Mouse (Mus musculus) limb, embryonic 14.5 days (tissue): ENCODE data around the gene Dgat2. TPM values are rescaled to one million over a fixed set of nuclear protein-coding genes. Genes with fewer than 3 reads are reported as not detected.

Source experiments
- ATAC-seq: fragments of 200-750 bp; cut with Nextera tagmentation; 2 replicates; pipeline ENCODE4 v1.8.0; 2017; ENCODE audit warnings: low read depth, moderate number of reproducible peaks, moderate TSS enrichment; ENCODE audit not compliant: low FRiP score
- DNase-seq: peaks from one replicate; pipeline ENCODE4 v3.0.0-alpha.2; 2015; ENCODE audit warnings: low spot score
- H3K27ac ChIP-seq: fragments of 300-500 bp; sonication (generic); replicated peaks from 2 replicates; pipeline ENCODE4 v1.5.1; 2014; ENCODE audit warnings: low read depth, mild to moderate bottlenecking, low read length, moderate library complexity, mixed read lengths
- H3K27me3 ChIP-seq: fragments of 300-500 bp; sonication (generic); 2 replicates; pipeline ENCODE4 v1.6.1; 2014; ENCODE audit warnings: low read length, mixed read lengths; ENCODE audit not compliant: control insufficient read depth, insufficient read depth
- H3K36me3 ChIP-seq: fragments of 300-500 bp; sonication (generic); 2 replicates; pipeline ENCODE4 v1.6.1; 2014; ENCODE audit warnings: mild to moderate bottlenecking, low read length, moderate library complexity, mixed read lengths; ENCODE audit not compliant: control insufficient read depth, insufficient read depth
- H3K4me1 ChIP-seq: fragments of 300-500 bp; sonication (generic); 2 replicates; pipeline ENCODE4 v1.6.1; 2014; ENCODE audit warnings: antibody characterized with exemption, low read length, mixed read lengths; ENCODE audit not compliant: control insufficient read depth, insufficient read depth
- H3K4me2 ChIP-seq: fragments of 300-500 bp; sonication (generic); replicated peaks from 2 replicates; pipeline ENCODE4 v1.6.1; 2014; ENCODE audit warnings: low read depth, mild to moderate bottlenecking, low read length, moderate library complexity; ENCODE audit not compliant: severe bottlenecking
- H3K4me3 ChIP-seq: fragments of 300-500 bp; sonication (generic); replicated peaks from 2 replicates; pipeline ENCODE4 v1.5.1; 2014; ENCODE audit warnings: low read length
- H3K9ac ChIP-seq: fragments of 300-500 bp; sonication (generic); 2 replicates; pipeline ENCODE4 v1.6.1; 2014; ENCODE audit warnings: mild to moderate bottlenecking, low read depth, low read length, moderate library complexity; ENCODE audit not compliant: severe bottlenecking
- H3K9me3 ChIP-seq: fragments of 300-500 bp; sonication (generic); 2 replicates; pipeline ENCODE4 v1.6.1; 2016; ENCODE audit warnings: low read length; ENCODE audit not compliant: control insufficient read depth
- POLR2A ChIP-seq: fragments of 200-500 bp; IDR thresholded peaks from 2 replicates; pipeline ENCODE4 v1.8.0; 2012; ENCODE audit warnings: inconsistent platforms, mild to moderate bottlenecking, moderate library complexity, borderline replicate concordance; ENCODE audit not compliant: insufficient read depth, insufficient read length; ENCODE audit errors: extremely low read depth
- WGBS: fragments of 180-500 bp; shearing (Covaris S2); extraction: QIAGEN DNeasy Blood & Tissue Kit; methylation state at CpG from one replicate; pipeline ENCODE4 v1.1.7; 2014; 5-methylcytosine and 5-hydroxymethylcytosine counted together
- polyA plus RNA-seq, 2 experiments: library from polyadenylated mRNA; depleted of rRNA in 1 of 2; stranded (reverse) in 1 of 2; unstranded in 1 of 2; fragments of >200 nt; fragmentation: Nextera tagmentation in 1 of 2; extraction: Ambion mirVana in 1 of 2; gene quantifications; 2 replicates each; pipeline versions ENCODE4 v1.2.1 to v1.2.3; 2012 to 2014

The Dgat2 gene
- polyA plus RNA-seq, 2 experiments: 23.5 to 42.3 TPM

- ATAC-seq (no peak), DNase-seq (no peak)
These were observed 10.6 kb downstream of the Dgat2 start for GRCm38 (mm10) chr7:99171730-99172463.

GRCm38 (mm10) chr7:99170519-99170918 is 12.0 kb downstream of the Dgat2 start:
- Histone ChIP-seq H3K36me3 (no peaks in the 10 kb centered on the region), H3K4me2 (no peak overlapping the region), H3K27ac (no peak overlapping the region), H3K27me3 (no peaks in the 10 kb centered on the region), H3K4me1 (peaks cover 3% of the 10 kb centered on the region; the same call in 1 of the 2 replicates), H3K4me3 (no peak overlapping the region), H3K9ac (no peak overlapping the region), H3K9me3 (no peaks in the 10 kb centered on the region)
- DNase-seq (no peak), ATAC-seq (no peak)
- WGBS: 80% methylated on average over 6 of the region's 6 CpGs
- TF ChIP-seq POLR2A: no peak

More at GRCm38 (mm10) chr7:99171730-99172463, 10.6 kb downstream of the Dgat2 start:
- H3K9ac ChIP-seq: no peak overlapping the region
- 65% methylated on average over 10 of the region's 10 CpGs for WGBS
- no peaks in the 10 kb centered on the region for H3K9me3 ChIP-seq
- no peak overlapping the region for H3K27ac ChIP-seq
- H3K36me3 ChIP-seq: no peaks in the 10 kb centered on the region
- H3K27me3 ChIP-seq: no peaks in the 10 kb centered on the region
- H3K4me3 ChIP-seq: no peak overlapping the region
- H3K4me1 ChIP-seq: peaks cover 3% of the 10 kb centered on the region; the same call in 1 of the 2 replicates
- no peak for TF ChIP-seq POLR2A
- no peak overlapping the region for H3K4me2 ChIP-seq

GRCm38 (mm10) chr7:99169717-99170403 is 12.7 kb downstream of the Dgat2 start:
- DNase-seq (no peak), ATAC-seq (no peak)
- H3K4me1 ChIP-seq: peaks cover 3% of the 10 kb centered on the region; the same call in 1 of the 2 replicates
- TF ChIP-seq POLR2A: no peak
- 71% methylated on average over 9 of the region's 9 CpGs for WGBS
- no peaks in the 10 kb centered on the region for H3K27me3 ChIP-seq
- H3K36me3 ChIP-seq: no peaks in the 10 kb centered on the region
- no peak overlapping the region for H3K9ac ChIP-seq
- H3K27ac ChIP-seq: no peak overlapping the region
- no peak overlapping the region for H3K4me2 ChIP-seq
- no peak overlapping the region for H3K4me3 ChIP-seq
- H3K9me3 ChIP-seq: no peaks in the 10 kb centered on the region

GRCm38 (mm10) chr7:99168756-99169155 is 13.8 kb downstream of the Dgat2 start:
- ATAC-seq (no peak), DNase-seq (no peak)
- no peaks in the 10 kb centered on the region for H3K36me3 ChIP-seq
- H3K27me3 ChIP-seq: no peaks in the 10 kb centered on the region
- no peak overlapping the region for H3K27ac ChIP-seq
- no peak for TF ChIP-seq POLR2A
- no peak overlapping the region for H3K4me2 ChIP-seq
- no peak overlapping the region for H3K4me3 ChIP-seq
- no peak overlapping the region for H3K9ac ChIP-seq
- 80% methylated on average over 6 of the region's 6 CpGs for WGBS
- no peaks in the 10 kb centered on the region for H3K9me3 ChIP-seq
- H3K4me1 ChIP-seq: peaks cover 3% of the 10 kb centered on the region; the same call in 1 of the 2 replicates

GRCm38 (mm10) chr7:99167939-99168338 is 14.6 kb downstream of the Dgat2 start:
- Histone ChIP-seq H3K4me2 (no peak overlapping the region), H3K27me3 (no peaks in the 10 kb centered on the region), H3K27ac (no peak overlapping the region), H3K9ac (no peak overlapping the region), H3K36me3 (no peaks in the 10 kb centered on the region), H3K4me3 (no peak overlapping the region), H3K4me1 (peaks cover 3% of the 10 kb centered on the region; the same call in 1 of the 2 replicates), H3K9me3 (no peaks in the 10 kb centered on the region)
- WGBS: 45% methylated on average over 5 of the region's 5 CpGs
- ATAC-seq (no peak), DNase-seq (no peak)
- no peak for TF ChIP-seq POLR2A
